Mouse (Mus musculus): ENCODE data around the gene Dusp27. TPM values are rescaled to one million over a fixed set of nuclear protein-coding genes. Genes with fewer than 3 reads are reported as not detected.
A peak's percentile ranks its signal among the peaks of the same experiment; 100 is the strongest.

The Dusp27 gene
- polyA plus RNA-seq, 1 experiment from 2014 or later, result 3.3 TPM

DNA sequence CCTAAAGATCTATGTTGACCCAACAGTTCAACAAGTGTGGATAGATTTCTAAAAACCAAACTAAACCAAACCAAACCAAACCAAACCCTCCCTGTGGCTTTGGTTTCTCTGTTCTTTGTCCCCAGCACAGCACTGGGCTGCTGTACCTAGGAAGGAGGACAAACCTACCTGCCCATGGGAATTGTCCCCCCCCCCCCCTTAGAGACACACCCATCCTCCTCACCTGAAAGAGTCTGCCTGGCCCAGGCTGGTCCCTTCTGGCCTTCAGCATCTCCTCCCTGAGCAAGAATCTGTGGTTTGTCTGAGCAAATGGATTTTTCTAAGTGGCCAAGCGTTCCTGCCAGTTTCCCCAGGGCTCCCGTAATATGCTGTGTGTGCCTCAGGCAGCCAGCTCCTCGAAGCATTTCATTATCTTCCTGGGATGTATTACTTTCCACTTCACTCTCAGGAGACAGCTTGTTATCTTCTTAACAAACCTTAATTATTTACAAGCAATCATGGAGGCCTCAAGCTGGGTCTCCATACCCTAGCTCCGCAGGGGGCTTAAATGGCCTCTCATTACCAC lies 12.0 kb upstream of the Dusp27 start:
- peaks cover 14% of the 10 kb centered on the region for H3K4me1 ChIP-seq
- no peak overlapping the region for H3K4me2 ChIP-seq (replicated peaks)
- no peak overlapping the region for H3K9ac ChIP-seq
- H3K27ac ChIP-seq, result no peak overlapping the region
- WGBS, result 49% methylated on average over 4 of the region's 4 CpGs
- no peaks in the 10 kb centered on the region for H3K36me3 ChIP-seq
- ATAC-seq (ENCODE audit: low FRiP score), result peak; percentile 58; the same call in 1 of the 2 replicates
- no peaks in the 10 kb centered on the region for H3K9me3 ChIP-seq (replicated peaks)
- H3K27me3 ChIP-seq, result peaks cover 3% of the 10 kb centered on the region; the same call in 1 of the 2 replicates
- H3K4me3 ChIP-seq, result no peak overlapping the region

DNA sequence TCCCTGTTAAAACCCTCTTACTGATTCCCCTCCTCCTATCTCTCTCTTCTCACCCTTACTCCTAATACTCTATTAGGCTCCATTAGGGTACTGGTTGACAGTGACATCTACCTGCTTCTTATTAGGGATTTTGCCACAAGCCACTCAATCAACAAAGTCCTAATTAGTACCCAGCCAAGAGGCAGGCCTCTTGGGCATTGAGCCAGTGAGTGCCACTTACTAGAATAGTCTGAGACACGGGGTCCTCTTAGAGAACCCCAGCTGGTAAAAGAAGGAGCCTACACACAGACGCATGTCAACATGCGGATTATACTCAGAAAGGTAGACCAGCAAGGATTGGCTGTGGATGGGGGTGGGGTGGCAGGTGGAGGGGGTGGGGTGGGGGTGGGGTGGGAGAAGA lies 11.4 kb upstream of the Dusp27 start:
- Histone ChIP-seq H3K27me3 (peaks cover 3% of the 10 kb centered on the region; the same call in 1 of the 2 replicates), H3K9me3 (replicated peaks) (no peaks in the 10 kb centered on the region), H3K9ac (no peak overlapping the region), H3K4me3 (no peak overlapping the region), H3K36me3 (no peaks in the 10 kb centered on the region), H3K27ac (no peak overlapping the region), H3K4me1 (peaks cover 14% of the 10 kb centered on the region), H3K4me2 (replicated peaks) (no peak overlapping the region)
- 71% methylated on average over 3 of the region's 3 CpGs for WGBS
- ATAC-seq (ENCODE audit: low FRiP score), result no peak

DNA sequence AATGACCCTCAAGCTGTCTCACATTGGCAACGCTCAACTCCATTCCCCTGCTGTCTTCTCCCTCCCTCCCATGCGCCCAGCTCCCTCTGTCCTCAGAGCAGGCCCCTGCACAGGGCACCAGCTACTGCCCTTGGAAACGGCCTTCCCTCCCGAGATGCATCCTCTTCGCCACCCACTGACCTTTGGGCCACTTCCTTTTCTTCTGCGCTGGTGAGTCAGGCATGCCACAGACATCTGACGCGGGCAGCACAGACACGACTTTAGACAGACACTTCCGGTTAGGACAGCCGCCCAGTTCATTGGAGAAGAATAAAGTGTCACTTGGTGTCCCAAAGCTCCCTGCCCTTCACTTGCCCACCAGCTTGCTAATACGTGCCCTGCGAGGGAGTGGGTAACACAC lies 10.4 kb upstream of the Dusp27 start:
- 68% methylated on average over 13 of the region's 13 CpGs for WGBS
- peaks cover 14% of the 10 kb centered on the region for H3K4me1 ChIP-seq
- H3K27ac ChIP-seq, result no peak overlapping the region
- no peaks in the 10 kb centered on the region for H3K36me3 ChIP-seq
- no peak overlapping the region for H3K4me2 ChIP-seq (replicated peaks)
- H3K27me3 ChIP-seq, result peaks cover 3% of the 10 kb centered on the region; the same call in 1 of the 2 replicates
- no peak overlapping the region for H3K9ac ChIP-seq
- no peak overlapping the region for H3K4me3 ChIP-seq
- H3K9me3 ChIP-seq (replicated peaks), result no peaks in the 10 kb centered on the region
- no peak for ATAC-seq (ENCODE audit: low FRiP score)

DNA sequence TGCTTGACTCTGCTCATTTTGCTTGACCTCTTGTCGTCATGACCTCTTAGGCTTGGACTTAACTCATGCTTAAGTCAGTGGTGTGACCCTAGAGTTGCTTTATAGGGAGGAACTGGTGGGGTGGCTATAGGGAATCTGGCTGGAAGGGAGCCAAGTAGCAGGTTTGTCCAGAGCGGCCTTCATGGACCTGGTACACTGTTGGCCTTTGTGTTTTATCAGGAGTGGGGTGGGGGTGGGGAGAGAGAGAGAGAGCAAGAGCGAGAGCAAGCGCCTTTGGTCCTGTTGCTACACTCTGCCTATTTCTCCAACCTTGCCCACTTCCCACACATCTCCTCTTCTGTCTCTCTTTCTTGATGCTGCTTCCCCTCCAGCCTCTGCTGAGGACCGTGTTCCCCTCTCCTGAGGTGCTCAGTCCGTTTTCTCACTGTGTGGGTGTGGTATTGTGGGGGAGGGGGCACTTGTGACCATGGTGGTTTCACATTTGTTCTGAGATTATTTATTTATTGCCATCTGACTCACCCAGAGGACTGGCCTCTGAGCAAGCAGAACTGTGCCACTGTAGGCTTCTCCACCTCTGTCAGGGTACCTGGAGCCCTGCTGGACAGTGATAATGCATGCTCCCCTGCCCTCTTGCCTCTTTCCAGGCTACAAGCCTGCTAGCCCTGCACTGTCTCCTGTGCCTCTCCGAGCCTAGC lies 9.7 kb upstream of the Dusp27 start:
- H3K27ac ChIP-seq, result no peak overlapping the region
- no peak for ATAC-seq (ENCODE audit: low FRiP score)
- 77% methylated on average over 7 of the region's 7 CpGs for WGBS

DNA sequence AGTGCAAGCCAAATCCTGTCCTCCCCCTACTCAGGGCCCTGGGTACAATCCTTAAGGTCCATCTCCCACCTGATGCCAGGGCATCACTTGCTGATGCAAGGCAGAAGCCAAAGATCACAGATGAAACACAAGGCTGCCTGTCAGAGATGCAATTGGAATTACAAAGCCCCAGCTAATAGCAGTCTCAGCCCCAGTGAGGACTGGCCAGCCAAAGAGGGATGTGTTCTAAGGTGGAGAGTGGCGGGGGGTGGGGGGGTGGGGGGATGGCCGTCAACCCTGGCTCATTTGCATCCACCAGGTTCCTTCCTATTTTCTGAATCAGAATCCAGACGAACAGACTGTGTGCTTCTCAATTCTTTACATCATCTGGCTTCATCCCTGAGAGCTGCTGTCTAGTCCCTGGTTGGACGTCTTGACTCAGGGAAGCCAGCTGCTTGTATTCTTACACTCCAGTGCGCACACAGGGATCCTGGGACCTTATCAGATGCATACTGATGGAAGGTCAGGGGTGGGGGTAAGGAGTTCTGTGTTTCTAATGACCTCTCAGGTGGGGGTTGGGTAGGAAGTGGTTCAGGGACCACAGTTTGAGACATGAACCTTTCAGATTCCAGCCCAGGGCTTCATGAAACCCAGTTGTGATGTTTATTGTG lies 7.5 kb upstream of the Dusp27 start:
- 30% methylated on average over 5 of the region's 5 CpGs for WGBS
- Histone ChIP-seq H3K27ac (no peak overlapping the region), H3K9me3 (replicated peaks) (no peaks in the 10 kb centered on the region), H3K4me3 (no peak overlapping the region), H3K4me1 (peaks cover 20% of the 10 kb centered on the region), H3K9ac (no peak overlapping the region), H3K36me3 (no peaks in the 10 kb centered on the region), H3K27me3 (no peaks in the 10 kb centered on the region; the same call in 1 of the 2 replicates), H3K4me2 (replicated peaks) (no peak overlapping the region)
- ATAC-seq (ENCODE audit: low FRiP score), result no peak

More for the DNA sequence above, 9.7 kb upstream of the Dusp27 start:
- Histone ChIP-seq H3K4me2 (replicated peaks) (no peak overlapping the region), H3K9ac (no peak overlapping the region), H3K9me3 (replicated peaks) (no peaks in the 10 kb centered on the region), H3K36me3 (no peaks in the 10 kb centered on the region), H3K4me1 (peaks cover 15% of the 10 kb centered on the region), H3K4me3 (no peak overlapping the region), H3K27me3 (peaks cover 2% of the 10 kb centered on the region; the same call in 1 of the 2 replicates)

DNA sequence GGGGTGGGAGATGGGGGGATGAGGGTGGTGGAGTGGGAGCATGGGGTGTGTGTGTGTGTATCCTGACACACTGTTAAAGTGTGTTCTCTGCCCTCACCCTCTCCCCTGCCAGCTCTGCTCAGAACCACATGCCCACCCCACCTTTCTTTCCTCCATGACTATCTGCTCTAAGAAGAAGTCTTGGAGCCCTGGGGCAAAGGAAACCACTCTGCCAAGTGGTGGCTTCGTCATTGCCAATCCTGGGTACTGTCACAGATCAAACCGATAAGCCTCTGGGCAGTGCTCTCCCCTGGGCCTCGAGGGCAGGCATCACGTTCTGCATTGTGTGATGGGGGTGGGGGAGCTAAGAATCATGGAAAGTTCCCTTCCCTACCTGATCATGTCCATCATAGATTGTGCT lies 4.6 kb upstream of the Dusp27 start:
- Histone ChIP-seq H3K27ac (no peak overlapping the region), H3K4me2 (replicated peaks) (no peak overlapping the region), H3K27me3 (no peaks in the 10 kb centered on the region), H3K4me3 (no peak overlapping the region), H3K9me3 (replicated peaks) (no peaks in the 10 kb centered on the region), H3K9ac (no peak overlapping the region), H3K36me3 (no peaks in the 10 kb centered on the region), H3K4me1 (peaks cover 20% of the 10 kb centered on the region)
- 58% methylated on average over 4 of the region's 4 CpGs for WGBS
- ATAC-seq (ENCODE audit: low FRiP score), result no peak

DNA sequence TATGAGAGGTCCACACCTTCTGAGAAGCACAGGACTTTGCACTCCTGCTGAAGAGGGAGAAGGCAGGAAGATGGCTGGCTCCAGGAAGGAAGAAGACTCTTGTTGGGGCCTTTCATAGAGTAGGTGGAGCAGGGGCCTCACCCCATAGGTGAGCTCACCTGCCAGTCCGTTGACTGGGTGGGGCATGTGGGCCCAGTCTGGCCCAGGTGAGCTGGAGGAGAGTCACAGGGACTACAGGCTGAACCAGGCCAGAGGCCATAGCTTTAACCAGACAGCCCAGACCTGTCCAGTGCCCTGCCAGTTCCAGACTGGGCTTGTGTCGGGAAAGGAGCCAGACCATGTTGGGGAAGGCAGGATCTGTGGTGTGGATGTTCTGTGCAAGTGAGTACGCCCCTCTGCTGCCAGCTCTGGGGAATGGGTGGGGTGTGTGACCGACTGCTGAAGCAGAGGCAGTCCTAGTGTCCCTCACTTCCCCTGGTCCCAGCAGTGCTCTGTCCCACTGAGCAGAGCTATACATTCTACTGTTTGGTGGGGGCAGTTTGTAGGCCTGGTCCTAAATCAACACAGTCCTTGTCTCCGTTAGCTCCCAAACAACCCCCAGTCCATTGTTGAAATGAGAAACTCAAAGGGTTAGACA lies 2.6 kb upstream of the Dusp27 start, which contains the start of gene Gpa33:
TSS of gene Gpa33 (plus strand) at position 15 of the 637 bp plus-strand sequence.
- no peak within 1 kb of the TSS for H3K4me2 ChIP-seq (replicated peaks)
- 82% methylated on average over 5 of the region's 5 CpGs for WGBS
- ATAC-seq (ENCODE audit: low FRiP score), result no peak
- H3K4me3 ChIP-seq, result no peak within 1 kb of the TSS
- no peaks in the 10 kb centered on the region for H3K36me3 ChIP-seq
- H3K27me3 ChIP-seq, result no peaks in the 10 kb centered on the region
- peaks cover 19% of the 10 kb centered on the region for H3K4me1 ChIP-seq
- H3K9ac ChIP-seq, result no peak within 1 kb of the TSS
- H3K9me3 ChIP-seq (replicated peaks), result no peaks in the 10 kb centered on the region
- H3K27ac ChIP-seq, result no peak within 1 kb of the TSS

DNA sequence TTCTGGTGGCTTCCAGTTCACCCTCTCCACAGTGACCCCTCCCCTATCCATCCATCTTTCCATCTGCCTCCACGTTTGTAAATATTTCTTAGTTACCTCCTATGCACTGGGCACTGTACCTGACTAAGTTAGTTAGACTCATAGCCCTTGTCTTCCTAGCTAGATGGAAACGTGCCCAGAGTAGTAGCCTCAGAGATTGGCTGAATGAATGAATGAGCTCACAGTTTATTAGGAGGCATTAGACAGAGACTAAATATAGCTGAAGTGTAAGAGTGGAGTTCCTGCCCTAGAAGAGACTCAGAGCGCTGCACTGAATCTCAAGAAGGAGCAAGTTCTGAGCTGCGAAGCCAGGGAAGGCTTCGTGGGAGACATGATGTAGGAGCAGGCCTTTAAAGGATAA lies 829 bp upstream of the Dusp27 start:
- no peak overlapping the region for H3K9ac ChIP-seq
- H3K27me3 ChIP-seq, result no peaks in the 10 kb centered on the region
- WGBS, result 90% methylated on average over 5 of the region's 5 CpGs
- H3K4me3 ChIP-seq, result no peak overlapping the region
- H3K27ac ChIP-seq, result no peak overlapping the region
- ATAC-seq (ENCODE audit: low FRiP score), result no peak
- no peaks in the 10 kb centered on the region for H3K9me3 ChIP-seq (replicated peaks)
- H3K36me3 ChIP-seq, result no peaks in the 10 kb centered on the region
- peaks cover 14% of the 10 kb centered on the region for H3K4me1 ChIP-seq
- H3K4me2 ChIP-seq (replicated peaks), result no peak overlapping the region

DNA sequence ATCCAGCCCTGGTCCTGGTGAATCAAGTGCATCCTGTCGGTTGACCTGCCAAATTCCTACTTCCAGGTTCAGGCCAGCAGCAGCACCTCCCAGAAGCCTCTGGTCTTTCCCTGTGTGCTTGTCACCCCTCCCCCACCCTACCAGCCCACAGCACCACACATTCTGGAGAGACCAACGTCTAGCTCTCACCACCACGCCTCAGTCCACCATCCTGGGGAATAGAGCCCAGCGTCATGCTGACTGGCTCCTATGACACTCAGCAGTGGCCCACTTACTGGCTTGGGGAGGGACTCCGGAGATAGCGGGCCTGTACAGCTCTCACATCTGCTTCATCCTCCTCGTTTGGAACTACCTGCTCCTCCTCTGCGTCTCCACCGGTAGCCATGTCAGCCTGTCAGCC lies 927 bp downstream of the Dusp27 start:
- Histone ChIP-seq H3K27me3 (no peaks in the 10 kb centered on the region), H3K4me2 (replicated peaks) (0 out of 2 replicates have a peak overlapping the region, but pooled peaks have one; percentile 8), H3K9ac (no peak overlapping the region), H3K36me3 (no peaks in the 10 kb centered on the region), H3K9me3 (replicated peaks) (no peaks in the 10 kb centered on the region), H3K4me1 (peaks cover 8% of the 10 kb centered on the region), H3K27ac (no peak overlapping the region), H3K4me3 (no peak overlapping the region)
- ATAC-seq (ENCODE audit: low FRiP score), result no peak
- 58% methylated on average over 9 of the region's 9 CpGs for WGBS

DNA sequence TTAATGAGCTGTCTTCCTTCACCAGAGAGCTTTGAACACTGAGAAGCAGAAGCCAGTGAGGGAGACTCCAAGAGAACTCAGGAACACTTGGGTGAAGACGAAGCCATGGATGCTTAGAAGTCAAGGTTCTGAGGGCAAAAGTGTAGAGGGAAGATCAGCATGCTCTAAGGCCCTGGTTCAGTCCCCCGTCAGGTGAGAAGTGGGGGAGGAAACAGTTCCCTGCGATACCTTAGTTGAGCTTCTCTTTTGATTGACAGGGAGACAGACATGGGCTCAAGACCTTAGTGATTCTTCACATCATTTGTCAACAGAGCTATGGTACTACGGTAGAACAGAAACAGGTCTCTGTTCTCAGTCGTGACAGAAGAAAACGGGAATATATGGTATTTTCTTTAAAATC lies 1.4 kb downstream of the Dusp27 start:
- no peak overlapping the region for H3K4me3 ChIP-seq
- no peak overlapping the region for H3K27ac ChIP-seq
- H3K4me1 ChIP-seq, result peaks cover 8% of the 10 kb centered on the region
- H3K36me3 ChIP-seq, result no peaks in the 10 kb centered on the region
- H3K4me2 ChIP-seq (replicated peaks), result no peak overlapping the region
- 88% methylated on average over 6 of the region's 6 CpGs for WGBS
- H3K27me3 ChIP-seq, result no peaks in the 10 kb centered on the region
- no peaks in the 10 kb centered on the region for H3K9me3 ChIP-seq (replicated peaks)
- no peak overlapping the region for H3K9ac ChIP-seq
- ATAC-seq (ENCODE audit: low FRiP score), result no peak

DNA sequence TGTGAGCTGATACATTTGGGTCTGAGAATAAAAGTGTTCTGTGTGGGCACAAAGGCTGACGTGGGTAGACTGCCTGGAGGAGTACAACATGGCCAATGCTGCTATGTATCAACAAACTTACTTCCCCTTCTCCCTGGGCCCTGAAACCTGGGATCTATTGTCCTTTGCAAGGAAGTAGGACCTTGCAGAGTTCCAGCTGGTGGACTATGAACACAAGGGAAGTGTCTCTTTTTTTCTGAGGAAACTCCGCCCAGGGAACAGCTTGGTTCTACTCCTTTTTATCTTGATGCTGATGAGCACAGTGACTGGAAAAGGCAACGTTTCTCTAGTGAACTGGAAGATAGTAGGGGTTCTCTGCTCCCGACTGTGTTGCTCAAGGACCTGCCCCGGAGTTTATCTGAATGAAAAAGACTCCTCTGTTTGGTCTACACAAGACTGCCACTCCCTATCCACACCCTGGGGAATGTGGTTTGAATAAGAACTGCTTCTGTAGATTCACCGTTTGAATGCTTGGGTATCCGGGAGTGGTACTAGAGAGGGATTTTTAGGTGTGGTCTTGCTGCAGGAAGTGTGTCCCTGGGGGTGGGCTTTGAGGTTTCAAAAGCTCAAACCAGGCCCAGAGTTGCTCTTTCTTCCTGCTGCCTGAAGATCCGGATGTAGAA lies 2.7 kb downstream of the Dusp27 start:
- H3K4me2 ChIP-seq (replicated peaks), result no peak overlapping the region
- H3K4me1 ChIP-seq, result peaks cover 8% of the 10 kb centered on the region
- no peak overlapping the region for H3K4me3 ChIP-seq
- H3K27ac ChIP-seq, result no peak overlapping the region
- no peaks in the 10 kb centered on the region for H3K36me3 ChIP-seq
- no peak for ATAC-seq (ENCODE audit: low FRiP score)
- H3K9me3 ChIP-seq (replicated peaks), result no peaks in the 10 kb centered on the region
- H3K27me3 ChIP-seq, result no peaks in the 10 kb centered on the region
- WGBS, result 58% methylated on average over 8 of the region's 8 CpGs
- no peak overlapping the region for H3K9ac ChIP-seq

DNA sequence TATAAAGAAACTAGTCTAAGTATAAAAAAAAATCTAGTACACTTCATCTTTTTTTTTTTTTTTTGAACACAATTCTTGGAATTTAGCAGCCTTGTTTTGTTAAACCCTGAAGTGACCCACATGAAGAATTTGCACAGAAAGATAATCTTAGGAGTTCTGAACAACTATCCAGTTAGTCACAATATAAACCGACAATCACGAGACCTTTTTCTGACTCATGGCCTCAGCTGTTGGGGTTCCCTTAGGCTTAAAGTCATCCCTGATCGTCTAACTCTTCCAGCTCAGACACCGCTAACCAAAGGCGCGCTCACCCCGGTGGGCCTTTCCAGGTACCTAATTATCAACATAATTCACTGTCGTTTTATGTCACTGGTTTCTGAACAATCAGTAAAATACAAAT lies 4.0 kb downstream of the Dusp27 start:
- no peak overlapping the region for H3K4me3 ChIP-seq
- no peaks in the 10 kb centered on the region for H3K9me3 ChIP-seq (replicated peaks)
- H3K27ac ChIP-seq, result no peak overlapping the region
- H3K4me1 ChIP-seq, result peaks cover 8% of the 10 kb centered on the region
- H3K36me3 ChIP-seq, result no peaks in the 10 kb centered on the region
- H3K4me2 ChIP-seq (replicated peaks), result no peak overlapping the region
- no peaks in the 10 kb centered on the region for H3K27me3 ChIP-seq
- WGBS, result 91% methylated on average over 8 of the region's 8 CpGs
- H3K9ac ChIP-seq, result no peak overlapping the region
- ATAC-seq (ENCODE audit: low FRiP score), result no peak
